Mouse (Mus musculus) G1E (cell line): ENCODE results near the gene Kcnj1.

Experiments
- CTCF ChIP-seq: IDR thresholded peaks from 2 replicates; pipeline ENCODE4 v1.5.1; 2012; ENCODE audit warnings: low read depth, low read length, inconsistent platforms, mixed read lengths
- GATA2 ChIP-seq: IDR thresholded peaks from 2 replicates; pipeline ENCODE4 v1.6.1; 2012; ENCODE audit warnings: low read depth, low read length, inconsistent platforms, borderline replicate concordance
- POLR2AphosphoS5 ChIP-seq: IDR thresholded peaks from 2 replicates; pipeline ENCODE4 v1.6.1; 2012; ENCODE audit warnings: low read depth, low read length, inconsistent platforms; ENCODE audit not compliant: insufficient replicate concordance

- TF ChIP-seq CTCF (no peak), GATA2 (no peak), POLR2AphosphoS5 (no peak)
These were observed 40.7 kb downstream of the Kcnj1 start for GRCm38 (mm10) chr9:32412836-32413580.
